Mouse (Mus musculus): ENCODE data around the gene Slc29a2. TPM values are rescaled to one million over a fixed set of nuclear protein-coding genes. Genes with fewer than 3 reads are reported as not detected.

Gene Slc29a2
- total RNA-seq, 2 experiments from 2014 or later = not detected

DNA sequence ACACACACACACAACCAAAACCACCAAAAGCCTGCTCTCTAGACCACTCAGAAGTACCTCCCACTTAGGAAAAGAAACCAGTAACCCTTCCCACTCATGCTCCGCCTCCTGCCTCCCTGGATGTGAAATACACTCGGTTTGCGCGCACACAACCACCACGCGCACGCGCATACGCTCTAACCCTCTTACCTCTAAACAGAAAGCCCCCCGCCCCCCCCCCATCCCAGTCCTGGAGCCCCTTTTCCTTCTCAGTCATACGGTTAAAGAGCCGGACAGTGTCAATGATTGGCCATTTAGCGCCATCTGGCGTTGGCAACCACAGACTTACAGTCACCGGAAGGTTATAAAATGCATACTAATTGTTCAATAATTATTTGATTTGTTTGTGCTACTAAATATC is 49.4 kb downstream of the Slc29a2 start:
- no peak for ATAC-seq (replicated peaks; ENCODE audit: low FRiP score, poor library complexity, severe bottlenecking)

DNA sequence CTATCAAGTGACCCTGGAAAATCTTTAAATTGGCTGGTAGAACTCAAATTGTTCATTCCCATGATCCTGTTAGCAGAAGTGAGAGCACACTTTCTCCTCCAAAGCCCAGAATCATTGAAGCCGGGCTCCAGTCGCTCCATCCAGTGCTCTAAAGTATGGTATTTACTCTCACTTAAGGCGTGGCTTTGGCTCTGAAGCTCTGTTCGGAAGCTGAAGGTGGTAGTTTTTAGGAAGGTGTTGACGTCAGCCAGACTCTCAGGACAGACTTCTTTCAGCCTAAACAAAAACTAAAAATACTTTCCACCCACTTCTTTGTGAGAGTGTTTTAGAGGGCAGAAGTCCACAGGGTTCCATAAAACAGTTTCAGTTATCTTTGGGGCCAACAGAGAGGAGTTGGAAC is 49.9 kb downstream of the Slc29a2 start:
- no peak for ATAC-seq (replicated peaks; ENCODE audit: low FRiP score, poor library complexity, severe bottlenecking)

DNA sequence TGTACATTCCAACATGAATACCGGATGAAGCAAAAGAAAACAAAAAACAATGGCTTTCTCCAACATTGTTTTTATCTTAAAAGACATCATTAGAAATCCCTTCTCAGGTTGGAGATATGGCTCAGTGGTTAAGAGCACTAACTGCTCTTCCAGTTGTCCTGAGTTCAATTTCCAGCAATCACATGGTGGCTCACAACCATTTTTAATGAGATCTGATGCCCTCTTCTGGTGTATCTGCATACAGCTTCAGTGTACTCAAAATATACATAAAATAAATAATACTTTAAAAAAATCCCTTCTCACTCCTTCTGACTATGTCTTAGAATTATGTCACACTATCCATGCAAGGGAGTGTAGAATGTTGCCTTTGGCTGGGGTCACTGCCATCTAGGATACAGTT is 55.6 kb downstream of the Slc29a2 start:
- no peak for ATAC-seq (replicated peaks; ENCODE audit: low FRiP score, poor library complexity, severe bottlenecking)

Other genes with a start within 250 kb of the Slc29a2 start
- gene Rbm4, start 230.0 kb upstream of the Slc29a2 start, total RNA-seq (2015; ENCODE audit: low replicate concordance) = 41.5 and 67.4 TPM in 2 replicates
- gene Rbm4, start 230.0 kb upstream of the Slc29a2 start, total RNA-seq (2017; ENCODE audit: low replicate concordance) = 106 and 172 TPM in 2 replicates
- 13.7 and 83.8 TPM in 2 replicates for gene Gm21992, start 212.2 kb upstream of the Slc29a2 start, total RNA-seq (2015; ENCODE audit: low replicate concordance)
- gene Gm21992, start 212.2 kb upstream of the Slc29a2 start, total RNA-seq (2017; ENCODE audit: low replicate concordance) = 29.0 and 62.2 TPM in 2 replicates
- gene Rbm14, start 212.2 kb upstream of the Slc29a2 start, total RNA-seq (2015; ENCODE audit: low replicate concordance) = 28.1 and 35.3 TPM in 2 replicates
- gene Rbm14, start 212.2 kb upstream of the Slc29a2 start, total RNA-seq (2017; ENCODE audit: low replicate concordance) = 27.7 and 27.9 TPM in 2 replicates
- 30.2 and 74.6 TPM in 2 replicates for gene Ccs, start 184.5 kb upstream of the Slc29a2 start, total RNA-seq (2015; ENCODE audit: low replicate concordance)
- 63.1 and 81.9 TPM in 2 replicates for gene Ccs, start 184.5 kb upstream of the Slc29a2 start, total RNA-seq (2017; ENCODE audit: low replicate concordance)
- gene Ccdc87, start 184.5 kb upstream of the Slc29a2 start, total RNA-seq (2015; ENCODE audit: low replicate concordance) = not detected in 2 replicates
- not detected in 2 replicates for gene Ccdc87, start 184.5 kb upstream of the Slc29a2 start, total RNA-seq (2017; ENCODE audit: low replicate concordance)
- 22.0 and 71.3 TPM in 2 replicates for gene Ctsf, start 168.7 kb upstream of the Slc29a2 start, total RNA-seq (2015; ENCODE audit: low replicate concordance)
- gene Ctsf, start 168.7 kb upstream of the Slc29a2 start, total RNA-seq (2017; ENCODE audit: low replicate concordance) = 41.3 and 45.0 TPM in 2 replicates
- gene Actn3, start 146.0 kb upstream of the Slc29a2 start, total RNA-seq (2015; ENCODE audit: low replicate concordance) = not detected in 2 replicates
- gene Actn3, start 146.0 kb upstream of the Slc29a2 start, total RNA-seq (2017; ENCODE audit: low replicate concordance) = 0.26 and 0.53 TPM in 2 replicates
- gene Zdhhc24, start 145.2 kb upstream of the Slc29a2 start, total RNA-seq (2015; ENCODE audit: low replicate concordance) = 19.8 and 34.0 TPM in 2 replicates
- gene Zdhhc24, start 145.2 kb upstream of the Slc29a2 start, total RNA-seq (2017; ENCODE audit: low replicate concordance) = 18.0 and 24.9 TPM in 2 replicates
- 0.42 and 4.0 TPM in 2 replicates for gene Bbs1, start 117.2 kb upstream of the Slc29a2 start, total RNA-seq (2015; ENCODE audit: low replicate concordance)
- gene Bbs1, start 117.2 kb upstream of the Slc29a2 start, total RNA-seq (2017; ENCODE audit: low replicate concordance) = 4.5 and 7.7 TPM in 2 replicates
- gene Dpp3, start 95.6 kb upstream of the Slc29a2 start, total RNA-seq (2015; ENCODE audit: low replicate concordance) = 9.0 and 13.0 TPM in 2 replicates
- 9.1 and 15.7 TPM in 2 replicates for gene Dpp3, start 95.6 kb upstream of the Slc29a2 start, total RNA-seq (2017; ENCODE audit: low replicate concordance)
- gene Peli3, start 80.7 kb upstream of the Slc29a2 start, total RNA-seq (2015; ENCODE audit: low replicate concordance) = not detected in 2 replicates
- gene Peli3, start 80.7 kb upstream of the Slc29a2 start, total RNA-seq (2017; ENCODE audit: low replicate concordance) = not detected in 2 replicates
- 4.7 and 8.0 TPM in 2 replicates for gene Mrpl11, start 61.7 kb upstream of the Slc29a2 start, total RNA-seq (2015; ENCODE audit: low replicate concordance)
- 10.5 and 14.1 TPM in 2 replicates for gene Mrpl11, start 61.7 kb upstream of the Slc29a2 start, total RNA-seq (2017; ENCODE audit: low replicate concordance)
- not detected in 2 replicates for gene Npas4, start 33.5 kb upstream of the Slc29a2 start, total RNA-seq (2015; ENCODE audit: low replicate concordance)
- gene Npas4, start 33.5 kb upstream of the Slc29a2 start, total RNA-seq (2017; ENCODE audit: low replicate concordance) = not detected in 2 replicates
- gene B4gat1, start 15.0 kb downstream of the Slc29a2 start, total RNA-seq (2015; ENCODE audit: low replicate concordance) = not detected in 2 replicates
- gene B4gat1, start 15.0 kb downstream of the Slc29a2 start, total RNA-seq (2017; ENCODE audit: low replicate concordance) = 0.68 TPM in 1 of 2 replicates, not detected in the other
- gene AC124502.3, start 15.0 kb downstream of the Slc29a2 start, total RNA-seq (2015; ENCODE audit: low replicate concordance) = 1.3 and 4.0 TPM in 2 replicates
- 2.1 TPM in 1 of 2 replicates, not detected in the other for gene AC124502.3, start 15.0 kb downstream of the Slc29a2 start, total RNA-seq (2017; ENCODE audit: low replicate concordance)
- gene Brms1, start 17.5 kb downstream of the Slc29a2 start, total RNA-seq (2015; ENCODE audit: low replicate concordance) = 4.6 and 13.0 TPM in 2 replicates
- gene Brms1, start 17.5 kb downstream of the Slc29a2 start, total RNA-seq (2017; ENCODE audit: low replicate concordance) = 4.5 and 10.9 TPM in 2 replicates
- gene Rin1, start 26.6 kb downstream of the Slc29a2 start, total RNA-seq (2015; ENCODE audit: low replicate concordance) = 0.42 TPM in 1 of 2 replicates, not detected in the other
- not detected in 2 replicates for gene Rin1, start 26.6 kb downstream of the Slc29a2 start, total RNA-seq (2017; ENCODE audit: low replicate concordance)
- not detected in 2 replicates for gene Cd248, start 44.2 kb downstream of the Slc29a2 start, total RNA-seq (2015; ENCODE audit: low replicate concordance)
- gene Cd248, start 44.2 kb downstream of the Slc29a2 start, total RNA-seq (2017; ENCODE audit: low replicate concordance) = not detected in 2 replicates
- gene Tmem151a, start 61.7 kb downstream of the Slc29a2 start, total RNA-seq (2015; ENCODE audit: low replicate concordance) = not detected in 2 replicates
- not detected in 2 replicates for gene Tmem151a, start 61.7 kb downstream of the Slc29a2 start, total RNA-seq (2017; ENCODE audit: low replicate concordance)
- gene Yif1a, start 64.7 kb downstream of the Slc29a2 start, total RNA-seq (2015; ENCODE audit: low replicate concordance) = 5.0 and 10.8 TPM in 2 replicates
- gene Yif1a, start 64.7 kb downstream of the Slc29a2 start, total RNA-seq (2017; ENCODE audit: low replicate concordance) = 6.2 TPM in 1 of 2 replicates, not detected in the other
- gene Cnih2, start 74.7 kb downstream of the Slc29a2 start, total RNA-seq (2015; ENCODE audit: low replicate concordance) = not detected in 2 replicates
- gene Cnih2, start 74.7 kb downstream of the Slc29a2 start, total RNA-seq (2017; ENCODE audit: low replicate concordance) = 0.39 TPM in 1 of 2 replicates, not detected in the other
- 12.2 and 13.7 TPM in 2 replicates for gene Rab1b, start 83.2 kb downstream of the Slc29a2 start, total RNA-seq (2015; ENCODE audit: low replicate concordance)
- 20.5 and 23.3 TPM in 2 replicates for gene Rab1b, start 83.2 kb downstream of the Slc29a2 start, total RNA-seq (2017; ENCODE audit: low replicate concordance)
- gene Klc2, start 94.7 kb downstream of the Slc29a2 start, total RNA-seq (2015; ENCODE audit: low replicate concordance) = 10.5 TPM in 1 of 2 replicates, not detected in the other
- gene Klc2, start 94.7 kb downstream of the Slc29a2 start, total RNA-seq (2017; ENCODE audit: low replicate concordance) = 0.90 TPM in 1 of 2 replicates, not detected in the other
- gene Pacs1, start 249.3 kb downstream of the Slc29a2 start, total RNA-seq (2015; ENCODE audit: low replicate concordance) = 13.4 and 29.2 TPM in 2 replicates
- 6.8 and 15.5 TPM in 2 replicates for gene Pacs1, start 249.3 kb downstream of the Slc29a2 start, total RNA-seq (2017; ENCODE audit: low replicate concordance)

Data from erythroid progenitor cell, adult 5-6 weeks (primary cell).